Mouse (Mus musculus): ENCODE measurements around the gene Rusc2.

Gene Rusc2

GRCm38 (mm10) chr4:43379601-43380000 is 2.2 kb upstream of the Rusc2 start:
- no peak for TF ChIP-seq GATA4 (IDR thresholded peaks at IDR 0.05; ENCODE audit: insufficient replicate concordance, low read length)

GRCm38 (mm10) chr4:43380951-43381350 is 828 bp upstream of the Rusc2 start:
- no peak for TF ChIP-seq GATA4 (IDR thresholded peaks at IDR 0.05; ENCODE audit: insufficient replicate concordance, low read length)

GRCm38 (mm10) chr4:43382155-43383020 is 609 bp downstream of the Rusc2 start:
- no peak for TF ChIP-seq GATA4 (IDR thresholded peaks at IDR 0.05; ENCODE audit: insufficient replicate concordance, low read length)

GRCm38 (mm10) chr4:43383246-43384082 is 1.7 kb downstream of the Rusc2 start:
- peak; percentile 52 for TF ChIP-seq GATA4 (IDR thresholded peaks at IDR 0.05; ENCODE audit: insufficient replicate concordance, low read length)

GRCm38 (mm10) chr4:43384083-43384460 is 2.3 kb downstream of the Rusc2 start:
- TF ChIP-seq GATA4 (IDR thresholded peaks at IDR 0.05; ENCODE audit: insufficient replicate concordance, low read length): no peak

- no peak for TF ChIP-seq GATA4 (IDR thresholded peaks at IDR 0.05; ENCODE audit: insufficient replicate concordance, low read length)
These were observed 2.8 kb downstream of the Rusc2 start for GRCm38 (mm10) chr4:43384541-43384940.

GRCm38 (mm10) chr4:43386932-43387331 is 5.2 kb downstream of the Rusc2 start:
- TF ChIP-seq GATA4 (IDR thresholded peaks at IDR 0.05; ENCODE audit: insufficient replicate concordance, low read length): no peak

- no peak for TF ChIP-seq GATA4 (IDR thresholded peaks at IDR 0.05; ENCODE audit: insufficient replicate concordance, low read length)
These were observed 7.6 kb downstream of the Rusc2 start for GRCm38 (mm10) chr4:43389390-43389789.

- no peak for TF ChIP-seq GATA4 (IDR thresholded peaks at IDR 0.05; ENCODE audit: insufficient replicate concordance, low read length)
These were observed 8.2 kb downstream of the Rusc2 start for GRCm38 (mm10) chr4:43389845-43390440.

GRCm38 (mm10) chr4:43391521-43392050 is 9.8 kb downstream of the Rusc2 start:
- TF ChIP-seq GATA4 (IDR thresholded peaks at IDR 0.05; ENCODE audit: insufficient replicate concordance, low read length): 0 out of 2 replicates have a peak, but pooled peaks have one; percentile 23

GRCm38 (mm10) chr4:43394345-43394891 is 12.6 kb downstream of the Rusc2 start:
- no peak; the same call in 1 of the 2 replicates for TF ChIP-seq GATA4 (IDR thresholded peaks at IDR 0.05; ENCODE audit: insufficient replicate concordance, low read length)

- TF ChIP-seq GATA4 (IDR thresholded peaks at IDR 0.05; ENCODE audit: insufficient replicate concordance, low read length): no peak
These were observed 13.4 kb downstream of the Rusc2 start for GRCm38 (mm10) chr4:43395147-43395546.

- TF ChIP-seq GATA4 (IDR thresholded peaks at IDR 0.05; ENCODE audit: insufficient replicate concordance, low read length): no peak
These were observed 14.1 kb downstream of the Rusc2 start for GRCm38 (mm10) chr4:43395836-43396235.

GRCm38 (mm10) chr4:43396381-43396780 is 14.6 kb downstream of the Rusc2 start:
- no peak for TF ChIP-seq GATA4 (IDR thresholded peaks at IDR 0.05; ENCODE audit: insufficient replicate concordance, low read length)

- no peak for TF ChIP-seq GATA4 (IDR thresholded peaks at IDR 0.05; ENCODE audit: insufficient replicate concordance, low read length)
These were observed 16.2 kb downstream of the Rusc2 start for GRCm38 (mm10) chr4:43398014-43398413.

Measured in liver, adult (tissue).